Mouse (Mus musculus): ENCODE results near the gene Rnasek. TPM values are rescaled to one million over a fixed set of nuclear protein-coding genes. Genes with fewer than 3 reads are reported as not detected.

The Rnasek gene
- polyA plus RNA-seq (2015; fragmentation: Nextera tagmentation; extraction: Ambion mirVana): 227 and 236 TPM in 2 replicates

GRCm38 (mm10) chr11:70239541-70240279 lies at the start of gene Rnasek, which contains the start of gene Gm21988:
TSS of gene Rnasek (minus strand) at chr11:70239842.
TSS of gene Gm21988 (minus strand) at chr11:70239830.
- peak within 1 kb of the TSS; percentile 99 for H3K4me2 ChIP-seq
- H3K27ac ChIP-seq: peak within 1 kb of the TSS; percentile 84
- peaks cover 14% of the 10 kb centered on the region for H3K36me3 ChIP-seq (ENCODE audit: poor library complexity, severe bottlenecking)
- under 1% methylated on average over 27 of the region's 35 CpGs for WGBS
- peaks cover 32% of the 10 kb centered on the region for H3K4me1 ChIP-seq
- H3K27me3 ChIP-seq: 0 out of 2 replicates have a peak, but pooled peaks cover 5% of the 10 kb centered on the region
- H3K4me3 ChIP-seq: peak within 1 kb of the TSS; percentile 94
- ATAC-seq: peak; percentile 59
- no peaks in the 10 kb centered on the region for H3K9me3 ChIP-seq (replicated peaks)
- H3K9ac ChIP-seq: peak within 1 kb of the TSS; percentile 91

GRCm38 (mm10) chr11:70289236-70289635 lies 49.6 kb upstream of the Rnasek start:
- Histone ChIP-seq H3K27ac (no peak overlapping the region), H3K4me1 (0 out of 2 replicates have a peak, but pooled peaks cover 3% of the 10 kb centered on the region), H3K9ac (no peak overlapping the region), H3K36me3 (ENCODE audit: poor library complexity, severe bottlenecking) (no peaks in the 10 kb centered on the region), H3K9me3 (replicated peaks) (no peaks in the 10 kb centered on the region), H3K4me3 (no peak overlapping the region), H3K4me2 (no peak overlapping the region), H3K27me3 (no peaks in the 10 kb centered on the region)
- 26% methylated on average over 6 of the region's 6 CpGs for WGBS
- ATAC-seq: no peak

- H3K9ac ChIP-seq: no peak overlapping the region
- no peaks in the 10 kb centered on the region for H3K9me3 ChIP-seq (replicated peaks)
- H3K4me2 ChIP-seq: no peak overlapping the region
- H3K4me1 ChIP-seq: 0 out of 2 replicates have a peak, but pooled peaks cover 3% of the 10 kb centered on the region
- no peak overlapping the region for H3K27ac ChIP-seq
- no peaks in the 10 kb centered on the region for H3K27me3 ChIP-seq
- ATAC-seq: no peak
- no peak overlapping the region for H3K4me3 ChIP-seq
- WGBS: 86% methylated on average over 10 of the region's 10 CpGs
- H3K36me3 ChIP-seq (ENCODE audit: poor library complexity, severe bottlenecking): no peaks in the 10 kb centered on the region
Measured at GRCm38 (mm10) chr11:70288102-70288501, 48.5 kb upstream of the Rnasek start.

- Histone ChIP-seq H3K9ac (no peak overlapping the region), H3K4me2 (no peak overlapping the region), H3K4me3 (no peak overlapping the region), H3K27ac (no peak overlapping the region), H3K9me3 (replicated peaks) (no peaks in the 10 kb centered on the region), H3K36me3 (ENCODE audit: poor library complexity, severe bottlenecking) (no peaks in the 10 kb centered on the region), H3K4me1 (0 out of 2 replicates have a peak, but pooled peaks cover 3% of the 10 kb centered on the region), H3K27me3 (no peaks in the 10 kb centered on the region)
- ATAC-seq: no peak
- 79% methylated on average over 5 of the region's 5 CpGs for WGBS
Measured at GRCm38 (mm10) chr11:70285686-70286085, 46.0 kb upstream of the Rnasek start.

- Histone ChIP-seq H3K27ac (no peak overlapping the region), H3K36me3 (ENCODE audit: poor library complexity, severe bottlenecking) (no peaks in the 10 kb centered on the region), H3K27me3 (no peaks in the 10 kb centered on the region), H3K4me1 (0 out of 2 replicates have a peak, but pooled peaks cover 3% of the 10 kb centered on the region), H3K9ac (no peak overlapping the region), H3K9me3 (replicated peaks) (no peaks in the 10 kb centered on the region), H3K4me2 (no peak overlapping the region), H3K4me3 (no peak overlapping the region)
- ATAC-seq: no peak
- WGBS: 91% methylated on average over 3 of the region's 3 CpGs
Measured at GRCm38 (mm10) chr11:70284757-70285156, 45.1 kb upstream of the Rnasek start.

GRCm38 (mm10) chr11:70283666-70284065 lies 44.0 kb upstream of the Rnasek start:
- H3K27me3 ChIP-seq: no peaks in the 10 kb centered on the region
- WGBS: 85% methylated on average over 4 of the region's 4 CpGs
- H3K4me1 ChIP-seq: no peaks in the 10 kb centered on the region
- no peak overlapping the region for H3K4me2 ChIP-seq
- H3K27ac ChIP-seq: no peak overlapping the region
- no peaks in the 10 kb centered on the region for H3K36me3 ChIP-seq (ENCODE audit: poor library complexity, severe bottlenecking)
- H3K9ac ChIP-seq: no peak overlapping the region
- H3K4me3 ChIP-seq: no peak overlapping the region
- no peak for ATAC-seq
- H3K9me3 ChIP-seq (replicated peaks): no peaks in the 10 kb centered on the region

GRCm38 (mm10) chr11:70280441-70280840 lies 40.8 kb upstream of the Rnasek start:
- Histone ChIP-seq H3K4me1 (no peaks in the 10 kb centered on the region), H3K4me3 (no peak overlapping the region), H3K27me3 (no peaks in the 10 kb centered on the region), H3K36me3 (ENCODE audit: poor library complexity, severe bottlenecking) (no peaks in the 10 kb centered on the region), H3K9ac (no peak overlapping the region), H3K4me2 (no peak overlapping the region), H3K9me3 (replicated peaks) (no peaks in the 10 kb centered on the region), H3K27ac (no peak overlapping the region)
- 67% methylated on average over 3 of the region's 3 CpGs for WGBS
- ATAC-seq: no peak

- no peaks in the 10 kb centered on the region for H3K9me3 ChIP-seq (replicated peaks)
- H3K27me3 ChIP-seq: no peaks in the 10 kb centered on the region; the same call in 1 of the 2 replicates
- H3K4me2 ChIP-seq: no peak overlapping the region
- ATAC-seq: no peak
- H3K4me3 ChIP-seq: no peak overlapping the region
- no peak overlapping the region for H3K27ac ChIP-seq
- no peaks in the 10 kb centered on the region for H3K4me1 ChIP-seq
- no peaks in the 10 kb centered on the region for H3K36me3 ChIP-seq (ENCODE audit: poor library complexity, severe bottlenecking)
- WGBS: 86% methylated on average over 3 of the region's 3 CpGs
- no peak overlapping the region for H3K9ac ChIP-seq
Measured at GRCm38 (mm10) chr11:70278961-70279360, 39.3 kb upstream of the Rnasek start.

GRCm38 (mm10) chr11:70271641-70272040 lies 32.0 kb upstream of the Rnasek start:
- Histone ChIP-seq H3K4me3 (no peak overlapping the region), H3K9me3 (replicated peaks) (no peaks in the 10 kb centered on the region), H3K27me3 (no peaks in the 10 kb centered on the region; the same call in 1 of the 2 replicates), H3K36me3 (ENCODE audit: poor library complexity, severe bottlenecking) (no peaks in the 10 kb centered on the region), H3K4me1 (no peaks in the 10 kb centered on the region), H3K27ac (no peak overlapping the region), H3K9ac (no peak overlapping the region), H3K4me2 (no peak overlapping the region)
- no peak for ATAC-seq
- 85% methylated on average over 7 of the region's 7 CpGs for WGBS

- H3K4me3 ChIP-seq: no peak overlapping the region
- H3K4me1 ChIP-seq: no peaks in the 10 kb centered on the region
- H3K27ac ChIP-seq: no peak overlapping the region
- no peak for ATAC-seq
- H3K36me3 ChIP-seq (ENCODE audit: poor library complexity, severe bottlenecking): no peaks in the 10 kb centered on the region
- no peak overlapping the region for H3K9ac ChIP-seq
- 0 out of 2 replicates have a peak, but pooled peaks cover 12% of the 10 kb centered on the region for H3K27me3 ChIP-seq
- H3K9me3 ChIP-seq (replicated peaks): no peaks in the 10 kb centered on the region
- no peak overlapping the region for H3K4me2 ChIP-seq
- WGBS: 71% methylated on average over 1 of the region's 1 CpGs
Measured at GRCm38 (mm10) chr11:70266405-70266804, 26.8 kb upstream of the Rnasek start.

- no peak overlapping the region for H3K27ac ChIP-seq
- no peak for ATAC-seq
- no peak overlapping the region for H3K9ac ChIP-seq
- H3K4me1 ChIP-seq: no peaks in the 10 kb centered on the region
- WGBS: 87% methylated on average over 4 of the region's 4 CpGs
- no peak overlapping the region for H3K4me2 ChIP-seq
- no peak overlapping the region for H3K4me3 ChIP-seq
- H3K36me3 ChIP-seq (ENCODE audit: poor library complexity, severe bottlenecking): no peaks in the 10 kb centered on the region
- no peaks in the 10 kb centered on the region for H3K9me3 ChIP-seq (replicated peaks)
- H3K27me3 ChIP-seq: 0 out of 2 replicates have a peak, but pooled peaks cover 12% of the 10 kb centered on the region
Measured at GRCm38 (mm10) chr11:70265819-70266218, 26.2 kb upstream of the Rnasek start.

GRCm38 (mm10) chr11:70265252-70265651 lies 25.6 kb upstream of the Rnasek start:
- 63% methylated on average over 3 of the region's 3 CpGs for WGBS
- Histone ChIP-seq H3K9ac (no peak overlapping the region), H3K4me3 (no peak overlapping the region), H3K4me2 (no peak overlapping the region), H3K9me3 (replicated peaks) (no peaks in the 10 kb centered on the region), H3K4me1 (no peaks in the 10 kb centered on the region), H3K27ac (no peak overlapping the region), H3K27me3 (0 out of 2 replicates have a peak, but pooled peaks cover 12% of the 10 kb centered on the region), H3K36me3 (ENCODE audit: poor library complexity, severe bottlenecking) (no peaks in the 10 kb centered on the region)
- no peak for ATAC-seq
